Mouse (Mus musculus): ENCODE measurements around the gene Ptcd1.
"Not testable (repeated sequence)": the region's sequence is repeated elsewhere in the genome, so short reads cannot be mapped to it uniquely, and the experiment has no call there.

Gene Ptcd1

GRCm38 (mm10) chr5:145166536-145167305, at the start of gene Ptcd1, which contains the start of gene Cpsf4:
Ptcd1 (minus strand) TSS chr5:145167108.
Cpsf4 (plus strand) TSS chr5:145167213.
- DNase-seq (ENCODE audit: low spot score in 2 of 2) = peak; percentile 97

- DNase-seq (ENCODE audit: low spot score in 2 of 2) = no peak
Measured at GRCm38 (mm10) chr5:145214679-145215078, 47.8 kb upstream of the Ptcd1 start.

GRCm38 (mm10) chr5:145213505-145213904, 46.6 kb upstream of the Ptcd1 start:
- DNase-seq (ENCODE audit: low spot score in 2 of 2) = no peak

- DNase-seq (ENCODE audit: low spot score in 2 of 2) = no peak
Measured at GRCm38 (mm10) chr5:145212216-145212615, 45.3 kb upstream of the Ptcd1 start.

GRCm38 (mm10) chr5:145211340-145211739, 44.4 kb upstream of the Ptcd1 start:
- no peak for DNase-seq (ENCODE audit: low spot score in 2 of 2)

- DNase-seq (ENCODE audit: low spot score in 2 of 2) = not testable (repeated sequence)
Measured at GRCm38 (mm10) chr5:145208391-145208790, 41.5 kb upstream of the Ptcd1 start.

GRCm38 (mm10) chr5:145207954-145208353, 41.0 kb upstream of the Ptcd1 start:
- DNase-seq (ENCODE audit: low spot score in 2 of 2) = no peak

- DNase-seq (ENCODE audit: low spot score in 2 of 2) = no peak
Measured at GRCm38 (mm10) chr5:145207385-145207784, 40.5 kb upstream of the Ptcd1 start.

GRCm38 (mm10) chr5:145205041-145205440, 38.1 kb upstream of the Ptcd1 start:
- no peak for DNase-seq (ENCODE audit: low spot score in 2 of 2)

- DNase-seq (ENCODE audit: low spot score in 2 of 2) = peak; percentile 97 to 98
Measured at GRCm38 (mm10) chr5:145203936-145204691, 37.2 kb upstream of the Ptcd1 start, which contains the start of gene Zkscan5. Zkscan5 (plus strand) TSS chr5:145204562.

GRCm38 (mm10) chr5:145202446-145202845, 35.5 kb upstream of the Ptcd1 start:
- DNase-seq (ENCODE audit: low spot score in 2 of 2) = no peak

- peak in 1 of 2 experiments; percentile 54 for DNase-seq (ENCODE audit: low spot score in 2 of 2)
Measured at GRCm38 (mm10) chr5:145201321-145201991, 34.5 kb upstream of the Ptcd1 start, which contains the start of gene Zkscan14. Zkscan14 (minus strand) TSS chr5:145201868.

GRCm38 (mm10) chr5:145200387-145200786, 33.5 kb upstream of the Ptcd1 start:
- DNase-seq (ENCODE audit: low spot score in 2 of 2) = no peak

GRCm38 (mm10) chr5:145191962-145192361, 25.1 kb upstream of the Ptcd1 start, which contains the start of gene Atp5j2:
Atp5j2 (minus strand) TSS chr5:145192062.
- no peak for DNase-seq (ENCODE audit: low spot score in 2 of 2)

GRCm38 (mm10) chr5:145190875-145191798, 24.2 kb upstream of the Ptcd1 start:
- peak; percentile 84 to 92 for DNase-seq (ENCODE audit: low spot score in 2 of 2)

- DNase-seq (ENCODE audit: low spot score in 2 of 2) = no peak
Measured at GRCm38 (mm10) chr5:145190373-145190772, 23.5 kb upstream of the Ptcd1 start.

- no peak for DNase-seq (ENCODE audit: low spot score in 2 of 2)
Measured at GRCm38 (mm10) chr5:145189416-145189815, 22.5 kb upstream of the Ptcd1 start.

- DNase-seq (ENCODE audit: low spot score in 2 of 2) = no peak
Measured at GRCm38 (mm10) chr5:145185244-145185643, 18.3 kb upstream of the Ptcd1 start.

GRCm38 (mm10) chr5:145178461-145178980, 11.6 kb upstream of the Ptcd1 start:
- no peak for DNase-seq (ENCODE audit: low spot score in 2 of 2)

- no peak for DNase-seq (ENCODE audit: low spot score in 2 of 2)
Measured at GRCm38 (mm10) chr5:145167306-145167661, 376 bp upstream of the Ptcd1 start.

- DNase-seq (ENCODE audit: low spot score in 2 of 2) = no peak
Measured at GRCm38 (mm10) chr5:145165184-145165583, 1.7 kb downstream of the Ptcd1 start.
